Mouse (Mus musculus) brain, embryonic 14.5 days (tissue): Measurements from ENCODE around the gene Chpf2.

Experiments
- CTCF ChIP-seq: fragments of 200-500 bp; IDR thresholded peaks from 2 replicates; pipeline ENCODE4 v1.5.1; 2012; ENCODE audit warnings: inconsistent platforms, mild to moderate bottlenecking, moderate library complexity, borderline replicate concordance; ENCODE audit not compliant: insufficient read depth, insufficient read length; ENCODE audit errors: extremely low read depth
- POLR2A ChIP-seq: fragments of 200-500 bp; IDR thresholded peaks from 2 replicates; pipeline ENCODE4 v1.6.1; 2012; ENCODE audit warnings: mild to moderate bottlenecking, inconsistent platforms, borderline replicate concordance; ENCODE audit not compliant: poor library complexity, insufficient read depth, insufficient read length, severe bottlenecking; ENCODE audit errors: extremely low read depth

- TF ChIP-seq CTCF: no peak
- TF ChIP-seq POLR2A: no peak
Observed at GRCm38 (mm10) chr5:24591268-24591721, 4.8 kb downstream of the Chpf2 start.
